Mouse (Mus musculus) adipose tissue, adult 10 weeks (tissue): Measurements from ENCODE around the gene Serpina3c. TPM values are rescaled to one million over a fixed set of nuclear protein-coding genes. Genes with fewer than 3 reads are reported as not detected.

Experiments used
- polyA plus RNA-seq: library from polyadenylated mRNA; stranded (reverse); fragments of 350-450 nt; fragmentation: Illumina TruSeq; extraction: RNeasy Lipid Tissue Mini Kit (QIAGEN cat#74804); gene quantifications from one replicate; pipeline ENCODE4 v1.2.3, GENCODE M21; 2014; ENCODE audit warnings: low read depth, low replicate concordance

Gene Serpina3c
- 69.9 TPM for polyA plus RNA-seq

DNA sequence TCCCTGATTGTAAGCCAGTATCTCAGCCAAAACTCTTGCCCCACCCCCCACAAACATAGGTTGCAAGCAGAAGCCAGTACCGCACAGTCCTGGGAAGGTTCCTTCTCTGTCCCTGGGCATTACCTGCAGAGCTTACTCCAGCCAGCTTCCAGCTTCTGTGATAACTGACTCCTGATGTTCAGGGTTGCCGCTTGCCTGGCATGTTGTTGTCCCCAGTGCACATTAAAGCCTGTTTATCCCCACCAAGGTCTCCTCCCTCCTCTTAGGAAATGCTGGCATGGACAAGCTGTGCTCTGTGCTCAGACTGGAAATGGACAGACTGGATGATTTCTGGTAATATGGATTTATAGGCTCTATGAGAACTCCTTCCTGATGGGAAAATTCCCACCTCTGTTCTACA lies at the start of gene Serpina3c:
Serpina3c (minus strand) TSS at position 215 of the 400 bp plus-strand sequence.

DNA sequence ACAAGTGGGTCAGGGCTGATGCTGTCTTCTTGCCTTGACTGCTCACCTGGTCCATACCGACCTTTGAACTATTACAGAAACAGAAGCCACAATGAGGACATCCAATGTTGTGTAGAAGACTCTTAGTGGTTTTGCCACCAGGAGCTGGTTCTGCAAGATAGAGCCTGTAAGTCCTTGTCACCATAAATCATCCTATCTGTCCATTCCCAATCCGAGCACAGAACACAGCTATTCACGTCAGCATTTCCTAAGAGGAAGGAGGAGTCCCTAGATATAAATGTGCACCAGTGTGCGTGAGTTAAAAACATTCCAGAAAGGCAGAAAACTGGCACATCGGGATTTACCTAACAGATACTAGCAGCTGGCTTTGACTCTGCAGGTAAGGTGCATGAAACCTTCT lies 26.0 kb downstream of the Serpina3c start, which contains the start of gene Serpina3b:
Serpina3b (plus strand) TSS at position 301 of the 400 bp plus-strand sequence.

DNA sequence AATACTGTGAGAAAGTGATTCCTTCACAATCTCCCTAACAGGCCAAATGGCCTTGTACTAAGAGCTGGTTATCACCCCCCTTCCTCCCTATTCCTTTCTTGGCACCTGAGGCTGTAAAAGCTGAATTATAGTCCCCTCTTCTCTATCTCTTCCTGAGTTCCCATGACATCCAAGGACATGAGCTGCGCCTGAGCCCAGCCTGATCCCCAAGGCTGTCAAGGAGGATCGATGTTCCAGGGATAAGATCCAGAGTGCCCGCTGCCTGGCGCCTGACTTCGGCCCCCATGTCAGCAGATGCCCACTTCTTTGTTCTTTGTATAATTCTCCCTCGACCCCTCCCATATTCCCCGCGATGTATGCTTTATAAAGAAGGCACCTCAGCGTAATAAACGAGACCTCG lies 41.3 kb downstream of the Serpina3c start, which contains the start of gene Serpina3a:
Serpina3a (plus strand) TSS at position 392 of the 400 bp plus-strand sequence.

DNA sequence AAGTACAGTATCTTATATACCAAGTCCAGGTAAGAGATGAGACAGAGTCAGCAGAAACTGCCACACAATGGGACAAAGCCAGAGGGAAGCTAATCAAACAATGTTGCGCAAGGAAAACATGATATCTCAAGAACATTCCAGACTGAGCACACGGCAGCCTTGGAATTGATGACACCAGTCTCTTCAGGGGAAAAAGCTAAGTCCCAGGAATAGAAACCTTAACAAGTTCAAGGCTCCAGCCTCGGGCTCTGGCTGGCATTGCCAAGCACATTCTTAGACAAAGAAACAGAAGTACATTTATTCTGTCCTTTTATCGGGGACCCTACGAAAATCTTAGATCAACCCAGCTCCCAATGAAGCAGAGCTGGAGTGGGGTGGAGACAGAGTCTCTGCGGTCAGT lies 52.9 kb downstream of the Serpina3c start, which contains the start of gene Serpina5:
Serpina5 (plus strand) TSS at position 346 of the 400 bp plus-strand sequence.

Other genes starting within 250 kb of the Serpina3c start
- not detected for gene Serpina1c, start 249.0 kb downstream of the Serpina3c start, polyA plus RNA-seq
- gene Serpina1e, start 194.9 kb downstream of the Serpina3c start, polyA plus RNA-seq: not detected
- gene Serpina11, start 163.9 kb downstream of the Serpina3c start, polyA plus RNA-seq: not detected
- not detected for gene Serpina9, start 140.1 kb downstream of the Serpina3c start, polyA plus RNA-seq
- gene Serpina12, start 109.4 kb downstream of the Serpina3c start, polyA plus RNA-seq: not detected
- gene Serpina5, start 52.8 kb downstream of the Serpina3c start, polyA plus RNA-seq: 2.0 TPM
- gene Serpina3a, start 41.1 kb downstream of the Serpina3c start, polyA plus RNA-seq: 0.69 TPM
- 2.8 TPM for gene Serpina3b, start 25.9 kb downstream of the Serpina3c start, polyA plus RNA-seq
- gene Serpina3f, start 60.7 kb upstream of the Serpina3c start, polyA plus RNA-seq: 0.61 TPM
- gene Serpina3g, start 82.4 kb upstream of the Serpina3c start, polyA plus RNA-seq: 3.7 TPM
- 0.86 TPM for gene Serpina3i, start 109.3 kb upstream of the Serpina3c start, polyA plus RNA-seq
- gene Serpina3j, start 160.7 kb upstream of the Serpina3c start, polyA plus RNA-seq: 0.55 TPM
- 4.6 TPM for gene Serpina3k, start 184.6 kb upstream of the Serpina3c start, polyA plus RNA-seq
- gene Serpina3m, start 184.6 kb upstream of the Serpina3c start, polyA plus RNA-seq: 3.7 TPM